24 mouse cellular contexts compared by ENCODE assay signal in genomic region chr11:64115822-64116221, GRCm38 (mm10).
"Had no signal": no experiment of that assay in that cellular context is flagged by ENCODE, and none has a peak within 500 bp of the region (broad histone marks: within the 10 kb centered on the region; RNA-seq: fewer than 3 reads in every experiment).

No protein-coding gene starts in this region.

- H3K9ac ChIP-seq: heart, embryonic 13.5 days; heart, embryonic 15.5 days; hindbrain, embryonic 13.5 days; hindbrain, embryonic 15.5 days; kidney, embryonic 15.5 days; limb, embryonic 13.5 days; limb, embryonic 15.5 days had no signal

- ATAC-seq: hindbrain, postnatal 0 days; intestine, embryonic 16.5 days had no signal

- H3K36me3 ChIP-seq: heart, embryonic 13.5 days; heart, embryonic 15.5 days; hindbrain, embryonic 13.5 days; hindbrain, embryonic 15.5 days; kidney, embryonic 15.5 days; limb, embryonic 13.5 days; limb, embryonic 15.5 days had no signal

- H3K4me3 ChIP-seq: heart, embryonic 13.5 days; heart, embryonic 15.5 days; hindbrain, embryonic 13.5 days; hindbrain, embryonic 15.5 days; kidney, embryonic 15.5 days; limb, embryonic 13.5 days; limb, embryonic 15.5 days had no signal

- H3K4me2 ChIP-seq: heart, embryonic 11.5 days; heart, embryonic 13.5 days; heart, embryonic 15.5 days; hindbrain, embryonic 13.5 days; hindbrain, embryonic 15.5 days; kidney, embryonic 15.5 days; limb, embryonic 13.5 days; limb, embryonic 15.5 days had no signal

- H3K9me3 ChIP-seq: heart, embryonic 13.5 days; heart, embryonic 15.5 days; hindbrain, embryonic 13.5 days; hindbrain, embryonic 15.5 days; kidney, embryonic 15.5 days; limb, embryonic 13.5 days; limb, embryonic 15.5 days had no signal

- DNase-seq: gastrocnemius, postnatal 14 days; gastrocnemius, postnatal 36 days; heart, adult 18-20 months; heart, postnatal 14 days; heart, postnatal 36 days; kidney, adult 11 months; kidney, adult 2 months; kidney, adult 9 months; kidney, postnatal 14 days; kidney, postnatal 36 days; layer of hippocampus, adult 9-11 months; layer of hippocampus, postnatal 36 days; left cerebral cortex, postnatal 4 days had no signal

- H3K27me3 ChIP-seq: heart, embryonic 13.5 days; heart, embryonic 15.5 days; hindbrain, embryonic 13.5 days; hindbrain, embryonic 15.5 days; kidney, embryonic 15.5 days; limb, embryonic 15.5 days had no signal

- H3K4me1 ChIP-seq: heart, embryonic 15.5 days; hindbrain, embryonic 15.5 days; kidney, embryonic 15.5 days; limb, embryonic 13.5 days; limb, embryonic 15.5 days had no signal

- H3K27ac ChIP-seq: heart, embryonic 13.5 days; heart, embryonic 15.5 days; hindbrain, embryonic 13.5 days; hindbrain, embryonic 15.5 days; hindbrain, postnatal 0 days; kidney, embryonic 15.5 days; kidney, postnatal 0 days; limb, embryonic 13.5 days; limb, embryonic 15.5 days had no signal
